18 mouse cellular contexts compared by ENCODE assay signal in the genomic region with DNA sequence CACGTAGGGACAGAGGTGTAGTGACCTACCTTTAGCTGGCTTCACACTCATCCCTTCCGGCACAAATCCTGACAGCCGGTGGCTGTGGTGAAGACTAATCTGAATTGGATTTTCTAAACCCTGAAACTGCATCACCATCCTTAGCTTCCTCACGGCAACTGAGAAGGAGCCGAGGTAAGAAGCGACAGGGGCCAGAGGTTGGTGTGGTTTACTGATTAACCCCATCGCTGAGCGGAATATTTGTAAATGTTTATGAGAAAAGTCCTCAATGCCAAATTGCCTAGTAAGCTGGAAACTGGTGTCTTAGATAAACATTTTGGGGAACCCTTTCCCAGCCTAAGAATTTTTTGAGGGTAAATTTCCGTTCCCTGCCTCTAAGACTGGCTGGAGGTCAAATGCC. TPM values are rescaled to one million over a fixed set of nuclear protein-coding genes. Genes with fewer than 3 reads are reported as not detected.
A peak's percentile ranks its signal among the peaks of the same experiment; 100 is the strongest.
DNase-seq lines count a peak whose midpoint lies in the region; ATAC-seq and TF ChIP-seq lines count a peak whose summit lies in the region.
"Had no signal": no experiment of that assay in that cellular context is flagged by ENCODE, and none has a peak within 500 bp of the region (broad histone marks: within the 10 kb centered on the region; RNA-seq: fewer than 3 reads in every experiment).

No protein-coding gene starts in this region.

- no peak overlapping the region for H3K4me2 ChIP-seq in liver, embryonic 12.5 days
- H3K4me2 ChIP-seq in stomach, postnatal 0 days (replicated peaks; ENCODE audit: low read depth): peak overlapping the region; percentile 34
- H3K4me2 ChIP-seq in forebrain, embryonic 13.5 days: no peak overlapping the region
- H3K4me2 ChIP-seq: neural tube, embryonic 12.5 days had no signal

- TF ChIP-seq CTCF in liver, adult 2 months (IDR thresholded peaks at IDR 0.05; ENCODE audit: low read depth, low read length): no peak
- no peak for TF ChIP-seq CTCF in kidney, adult 2 months (conservative IDR thresholded peaks at IDR 0.05; ENCODE audit: insufficient read depth, insufficient read length, low read depth, low read length)
- TF ChIP-seq CTCF in stomach, postnatal 0 days (IDR thresholded peaks at IDR 0.05; ENCODE audit: low read depth): no peak

- 17% methylated on average over 9 of the region's 9 CpGs for WGBS in liver, adult 2 months
- WGBS in liver, embryonic 12.5 days (ENCODE audit: insufficient replicate concordance): 72% methylated on average over 9 of the region's 9 CpGs
- 25% methylated on average over 9 of the region's 9 CpGs for WGBS in kidney, adult 2 months
- WGBS in stomach, postnatal 0 days: 30% methylated on average over 9 of the region's 9 CpGs
- 92% methylated on average over 9 of the region's 9 CpGs for WGBS in forebrain, embryonic 13.5 days

- peaks cover 25% of the 10 kb centered on the region for H3K36me3 ChIP-seq in liver, adult 2 months (ENCODE audit: control insufficient read depth, insufficient read depth, low read length)
- H3K36me3 ChIP-seq in liver, embryonic 12.5 days: no peaks in the 10 kb centered on the region
- H3K36me3 ChIP-seq in kidney, adult 2 months (ENCODE audit: control insufficient read depth, insufficient read depth, low read length): peaks cover 1% of the 10 kb centered on the region; the same call in 1 of the 2 replicates
- H3K36me3 ChIP-seq in stomach, postnatal 0 days (ENCODE audit: control insufficient read depth, insufficient read depth, low read length): no peaks in the 10 kb centered on the region
- H3K36me3 ChIP-seq in forebrain, embryonic 13.5 days (ENCODE audit: poor library complexity, severe bottlenecking): no peaks in the 10 kb centered on the region
- H3K36me3 ChIP-seq: neural tube, embryonic 12.5 days had no signal

- ATAC-seq in liver, embryonic 12.5 days: no peak
- ATAC-seq in stomach, postnatal 0 days (ENCODE audit: low FRiP score, low TSS enrichment): no peak; the same call in 1 of the 2 replicates
- no peak for ATAC-seq in forebrain, embryonic 13.5 days
- ATAC-seq: Patski had no signal

- H3K27me3 ChIP-seq in liver, adult 2 months (ENCODE audit: control insufficient read depth, insufficient read depth, low read length): no peaks in the 10 kb centered on the region
- H3K27me3 ChIP-seq in liver, embryonic 12.5 days (replicated peaks): no peaks in the 10 kb centered on the region
- H3K27me3 ChIP-seq in kidney, adult 2 months (replicated peaks; ENCODE audit: control insufficient read depth, insufficient read depth, low read length): no peaks in the 10 kb centered on the region
- H3K27me3 ChIP-seq in stomach, postnatal 0 days (ENCODE audit: control insufficient read depth, insufficient read depth, low read length): no peaks in the 10 kb centered on the region
- no peaks in the 10 kb centered on the region for H3K27me3 ChIP-seq in forebrain, embryonic 13.5 days
- H3K27me3 ChIP-seq: neural tube, embryonic 12.5 days; Patski had no signal

- peak overlapping the region; percentile 94 for H3K27ac ChIP-seq in liver, adult 2 months (replicated peaks; ENCODE audit: insufficient read depth, low read depth, low read length)
- H3K27ac ChIP-seq in liver, embryonic 12.5 days: no peak overlapping the region
- H3K27ac ChIP-seq in kidney, adult 2 months (ENCODE audit: insufficient read depth, low read depth, low read length): peak overlapping the region; percentile 95
- H3K27ac ChIP-seq in stomach, postnatal 0 days (replicated peaks): peak overlapping the region; percentile 45; the same call in 1 of the 2 replicates
- no peak overlapping the region for H3K27ac ChIP-seq in forebrain, embryonic 13.5 days
- H3K27ac ChIP-seq: neural tube, embryonic 12.5 days had no signal

- H3K79me2 ChIP-seq in liver, adult 2 months (ENCODE audit: control insufficient read depth, insufficient read depth, low read length): peaks cover 27% of the 10 kb centered on the region; the same call in 1 of the 2 replicates

- H3K4me3 ChIP-seq in liver, adult 2 months (ENCODE audit: insufficient read depth, low read depth, low read length): peak overlapping the region; percentile 57
- no peak overlapping the region for H3K4me3 ChIP-seq in liver, embryonic 12.5 days
- peak overlapping the region; percentile 79 for H3K4me3 ChIP-seq in kidney, adult 2 months (ENCODE audit: insufficient read depth, low read depth, low read length)
- H3K4me3 ChIP-seq in stomach, postnatal 0 days (ENCODE audit: low read depth, low read length): peak overlapping the region; percentile 15
- H3K4me3 ChIP-seq in forebrain, embryonic 13.5 days: no peak overlapping the region
- H3K4me3 ChIP-seq: neural tube, embryonic 12.5 days had no signal

- no peaks in the 10 kb centered on the region for H3K9me3 ChIP-seq in liver, embryonic 12.5 days (replicated peaks)
- H3K9me3 ChIP-seq in stomach, postnatal 0 days (ENCODE audit: control insufficient read depth, low read length): no peaks in the 10 kb centered on the region
- H3K9me3 ChIP-seq in forebrain, embryonic 13.5 days (replicated peaks): no peaks in the 10 kb centered on the region
- H3K9me3 ChIP-seq: neural tube, embryonic 12.5 days had no signal

- peak overlapping the region; percentile 85 for H3K9ac ChIP-seq in liver, adult 2 months (ENCODE audit: low read depth, low read length)
- H3K9ac ChIP-seq in liver, embryonic 12.5 days: no peak overlapping the region
- 0 out of 2 replicates have a peak overlapping the region, but pooled peaks have one; percentile 35 for H3K9ac ChIP-seq in stomach, postnatal 0 days (ENCODE audit: low read length)
- H3K9ac ChIP-seq in forebrain, embryonic 13.5 days: no peak overlapping the region
- H3K9ac ChIP-seq: neural tube, embryonic 12.5 days had no signal

- peak; percentile 97 for DNase-seq in liver, adult 2 months (ENCODE audit: extremely low read depth, low read depth, low spot score)
- DNase-seq in kidney, adult 2 months: peak; percentile 92
- DNase-seq in kidney, postnatal 36 days: peak; percentile 69 to 81
- DNase-seq in stomach, postnatal 0 days (ENCODE audit: low spot score): no peak
- no peak for DNase-seq in urinary bladder, postnatal 36 days (ENCODE audit: low spot score in 2 of 2)
- DNase-seq in left cerebral cortex, postnatal 14 days (ENCODE audit: low spot score in 2 of 2): no peak
- DNase-seq: cerebellum, postnatal 10 days; gastrocnemius, postnatal 14 days; layer of hippocampus, postnatal 36 days; left cerebral cortex, postnatal 4 days; lung, adult 18-20 months; thymus, adult 18-20 months had no signal

- intact Hi-C loops in left cerebral cortex, postnatal 14 days (cut with DNase I): no loop called here

- peaks cover 12% of the 10 kb centered on the region; the same call in 1 of the 2 replicates for H3K4me1 ChIP-seq in liver, adult 2 months (ENCODE audit: control insufficient read depth, insufficient read depth, low read length)
- H3K4me1 ChIP-seq in liver, embryonic 12.5 days: peaks cover 9% of the 10 kb centered on the region
- no peaks in the 10 kb centered on the region; the same call in 1 of the 2 replicates for H3K4me1 ChIP-seq in kidney, adult 2 months (ENCODE audit: control insufficient read depth, insufficient read depth, low read length)
- H3K4me1 ChIP-seq in stomach, postnatal 0 days (replicated peaks; ENCODE audit: control insufficient read depth, insufficient read depth): no peaks in the 10 kb centered on the region
- no peaks in the 10 kb centered on the region for H3K4me1 ChIP-seq in forebrain, embryonic 13.5 days
- H3K4me1 ChIP-seq: neural tube, embryonic 12.5 days had no signal

- peak; percentile 54; the same call in 1 of the 2 replicates for TF ChIP-seq POLR2A in liver, adult 2 months (IDR thresholded peaks at IDR 0.05; ENCODE audit: extremely low read depth, insufficient read depth, low read length)
- no peak for TF ChIP-seq POLR2A in kidney, adult 2 months (IDR thresholded peaks at IDR 0.05; ENCODE audit: low read depth, low read length)

- TF ChIP-seq EP300 in stomach, postnatal 0 days (optimal IDR thresholded peaks at IDR 0.05): no peak

RNA-seq across cellular contexts. Expression of gene Nr1h4, which starts 26.9 kb away (rescaled TPM):
- total RNA-seq in liver, adult 2 months (2014; rRNA removed): 131 and 168 TPM in 2 replicates
- 52.2 and 58.4 TPM in 2 replicates for polyA plus RNA-seq in liver, adult 2 months (2012; rRNA removed)
- polyA plus RNA-seq in liver, embryonic 12.5 days (2016; fragmentation: Nextera tagmentation; extraction: Ambion mirVana): 2.2 and 2.8 TPM in 2 replicates
- 49.6 and 59.2 TPM in 2 replicates for polyA plus RNA-seq in kidney, adult 2 months (2012; rRNA removed)
- 10.5 and 11.5 TPM in 2 replicates for polyA plus RNA-seq in stomach, postnatal 0 days (2015; fragmentation: Nextera tagmentation; extraction: Ambion mirVana)
- under 1 TPM in 1 of 2 experiments, not detected in 1; 0.35 TPM for total RNA-seq in left cerebral cortex, postnatal 14 days (2021)
- 0.10 TPM in 1 of 2 replicates, not detected in the other for polyA plus RNA-seq in forebrain, embryonic 13.5 days (2015; fragmentation: Nextera tagmentation; extraction: Ambion mirVana)
- total RNA-seq: gastrocnemius, postnatal 14 days had no signal
- polyA plus RNA-seq: embryonic facial prominence, embryonic 14.5 days; hindbrain, embryonic 11.5 days; neural tube, embryonic 12.5 days had no signal

Comparison
In these comparisons a context has a peak if more than half of its experiments do, and no peak if none do; other contexts are left out.
1. H3K27ac ChIP-seq: peak in liver, adult 2 months (single experiment), kidney, adult 2 months (single experiment) and stomach, postnatal 0 days (single experiment); none in liver, embryonic 12.5 days (single experiment) and forebrain, embryonic 13.5 days (single experiment).
2. H3K4me3 ChIP-seq: peak in liver, adult 2 months (single experiment), kidney, adult 2 months (single experiment) and stomach, postnatal 0 days (single experiment); none in liver, embryonic 12.5 days (single experiment) and forebrain, embryonic 13.5 days (single experiment).
3. H3K9ac ChIP-seq: peak in liver, adult 2 months (single experiment) and stomach, postnatal 0 days (single experiment); none in liver, embryonic 12.5 days (single experiment) and forebrain, embryonic 13.5 days (single experiment).
4. DNase-seq: peak in liver, adult 2 months (single experiment), kidney, adult 2 months (single experiment) and kidney, postnatal 36 days (2 of 2); none in stomach, postnatal 0 days (single experiment), urinary bladder, postnatal 36 days (0 of 2) and left cerebral cortex, postnatal 14 days (0 of 2).